Mouse (Mus musculus) thymus, adult 2 months (tissue): ENCODE measurements around the gene Rbsn.

ENCODE experiments used
- CTCF ChIP-seq: fragments of 200-500 bp; IDR thresholded peaks from 2 replicates; pipeline ENCODE4 v1.5.1; 2012; ENCODE audit warnings: mild to moderate bottlenecking, control low read depth, low read length, moderate library complexity, borderline replicate concordance; ENCODE audit not compliant: control insufficient read depth, poor library complexity, insufficient read depth; ENCODE audit errors: extremely low read depth
- POLR2A ChIP-seq: fragments of 200-500 bp; IDR thresholded peaks from 2 replicates; pipeline ENCODE4 v1.6.1; 2012; ENCODE audit warnings: mild to moderate bottlenecking, low read length, control low read depth, moderate library complexity; ENCODE audit not compliant: control insufficient read depth, poor library complexity, insufficient read depth; ENCODE audit errors: extremely low read depth

DNA sequence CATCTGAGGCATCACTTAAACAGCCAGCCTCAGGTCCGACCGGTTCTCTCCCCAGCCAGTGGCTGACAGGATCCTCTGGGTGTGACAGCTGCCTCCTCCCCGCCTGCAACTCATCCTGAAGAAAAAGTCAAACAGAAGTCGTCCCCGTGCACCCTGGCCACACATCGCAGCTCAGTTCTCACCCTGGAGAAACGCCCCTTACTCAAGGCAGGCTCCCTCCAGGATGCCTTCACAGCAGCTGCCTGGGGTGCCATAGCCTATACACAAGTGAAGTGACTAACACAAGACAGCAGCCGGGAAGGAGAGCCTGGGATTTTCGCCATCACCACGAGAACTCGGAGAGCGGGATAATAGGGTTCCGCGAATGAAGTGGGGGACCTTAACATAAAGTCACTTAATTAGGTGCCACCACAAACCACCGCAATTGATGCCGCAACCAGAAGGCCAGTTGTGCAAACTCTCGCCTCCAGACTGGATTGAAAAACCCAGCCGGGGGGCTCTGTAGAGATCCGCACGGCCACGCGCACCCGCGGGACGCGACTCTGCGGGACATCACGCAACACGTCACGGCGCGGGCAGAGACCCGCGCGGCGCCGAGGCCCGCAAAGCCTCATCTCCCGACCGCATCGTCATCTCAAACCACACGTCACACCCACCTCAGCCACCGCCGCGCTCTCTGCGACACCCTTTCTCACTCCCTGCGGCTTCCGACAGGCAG, 511 bp downstream of the Rbsn start:
- TF ChIP-seq POLR2A (no peak), CTCF (no peak)
